Mouse (Mus musculus) small intestine, adult 2 months (tissue): ENCODE results near the gene Pls3.

ENCODE experiments used
- CTCF ChIP-seq: fragments of 200-500 bp; IDR thresholded peaks from 2 replicates; pipeline ENCODE4 v1.5.1; 2012; ENCODE audit warnings: low read depth, mild to moderate bottlenecking, control low read depth, inconsistent platforms, low read length, moderate library complexity, mixed read lengths; ENCODE audit not compliant: insufficient replicate concordance, insufficient read length; ENCODE audit errors: extremely low read depth
- POLR2A ChIP-seq: fragments of 200-500 bp; IDR thresholded peaks from 2 replicates; pipeline ENCODE4 v1.6.1; 2012; ENCODE audit warnings: low read depth, mild to moderate bottlenecking, control low read depth, inconsistent platforms, low read length, moderate library complexity

GRCm38 (mm10) chrX:75764794-75765328 lies 110.1 kb downstream of the Pls3 start:
- TF ChIP-seq CTCF (no peak), POLR2A (no peak)
